Mouse (Mus musculus) neural tube, embryonic 15.5 days (tissue): ENCODE data around the gene Swt1. TPM values are rescaled to one million over a fixed set of nuclear protein-coding genes. Genes with fewer than 3 reads are reported as not detected.
A peak's percentile ranks its signal among the peaks of the same experiment; 100 is the strongest.
"Not testable (repeated sequence)": the region's sequence is repeated elsewhere in the genome, so short reads cannot be mapped to it uniquely, and the experiment has no call there.

Experiments used
- ATAC-seq: fragments of 200-750 bp; cut with Nextera tagmentation; 2 replicates; pipeline ENCODE4 v1.8.0; 2017; ENCODE audit warnings: mild to moderate bottlenecking, moderate TSS enrichment, moderate library complexity; ENCODE audit not compliant: low FRiP score
- H3K27ac ChIP-seq: fragments of 300-500 bp; sonication (generic); replicated peaks from 2 replicates; pipeline ENCODE4 v1.5.1; 2015; ENCODE audit warnings: mild to moderate bottlenecking, inconsistent platforms
- H3K27me3 ChIP-seq: fragments of 300-500 bp; sonication (generic); replicated peaks from 2 replicates; pipeline ENCODE4 v1.6.1; 2015; ENCODE audit warnings: inconsistent platforms
- H3K36me3 ChIP-seq: fragments of 300-500 bp; sonication (generic); 2 replicates; pipeline ENCODE4 v1.6.1; 2015; ENCODE audit warnings: inconsistent platforms
- H3K4me1 ChIP-seq: fragments of 300-500 bp; sonication (generic); 2 replicates; pipeline ENCODE4 v1.6.1; 2015; ENCODE audit warnings: inconsistent platforms
- H3K4me2 ChIP-seq: fragments of 300-500 bp; sonication (generic); 2 replicates; pipeline ENCODE4 v1.6.1; 2015; ENCODE audit warnings: inconsistent platforms, mild to moderate bottlenecking, moderate library complexity
- H3K4me3 ChIP-seq: fragments of 300-500 bp; sonication (generic); replicated peaks from 2 replicates; pipeline ENCODE4 v1.5.1; 2015; ENCODE audit warnings: mild to moderate bottlenecking, inconsistent platforms
- H3K9ac ChIP-seq: fragments of 300-500 bp; sonication (generic); replicated peaks from 2 replicates; pipeline ENCODE4 v1.6.1; 2015; ENCODE audit warnings: mild to moderate bottlenecking, inconsistent platforms
- H3K9me3 ChIP-seq: fragments of 300-500 bp; sonication (generic); replicated peaks from 2 replicates; pipeline ENCODE4 v1.6.1; 2016; ENCODE audit warnings: inconsistent platforms
- WGBS: fragments of 180-500 bp; shearing (Covaris S2); methylation state at CpG from one replicate; pipeline ENCODE4 v1.1.7; 2015; ENCODE audit warnings: mixed read lengths; 5-methylcytosine and 5-hydroxymethylcytosine counted together
- polyA plus RNA-seq: library from polyadenylated mRNA; unstranded; fragments of >200 nt; fragmentation: Nextera tagmentation; extraction: Ambion mirVana; gene quantifications from 2 replicates; pipeline ENCODE4 v1.2.1, GENCODE M21; 2015

Gene Swt1
- 15.1 and 16.9 TPM in 2 replicates for polyA plus RNA-seq

DNA sequence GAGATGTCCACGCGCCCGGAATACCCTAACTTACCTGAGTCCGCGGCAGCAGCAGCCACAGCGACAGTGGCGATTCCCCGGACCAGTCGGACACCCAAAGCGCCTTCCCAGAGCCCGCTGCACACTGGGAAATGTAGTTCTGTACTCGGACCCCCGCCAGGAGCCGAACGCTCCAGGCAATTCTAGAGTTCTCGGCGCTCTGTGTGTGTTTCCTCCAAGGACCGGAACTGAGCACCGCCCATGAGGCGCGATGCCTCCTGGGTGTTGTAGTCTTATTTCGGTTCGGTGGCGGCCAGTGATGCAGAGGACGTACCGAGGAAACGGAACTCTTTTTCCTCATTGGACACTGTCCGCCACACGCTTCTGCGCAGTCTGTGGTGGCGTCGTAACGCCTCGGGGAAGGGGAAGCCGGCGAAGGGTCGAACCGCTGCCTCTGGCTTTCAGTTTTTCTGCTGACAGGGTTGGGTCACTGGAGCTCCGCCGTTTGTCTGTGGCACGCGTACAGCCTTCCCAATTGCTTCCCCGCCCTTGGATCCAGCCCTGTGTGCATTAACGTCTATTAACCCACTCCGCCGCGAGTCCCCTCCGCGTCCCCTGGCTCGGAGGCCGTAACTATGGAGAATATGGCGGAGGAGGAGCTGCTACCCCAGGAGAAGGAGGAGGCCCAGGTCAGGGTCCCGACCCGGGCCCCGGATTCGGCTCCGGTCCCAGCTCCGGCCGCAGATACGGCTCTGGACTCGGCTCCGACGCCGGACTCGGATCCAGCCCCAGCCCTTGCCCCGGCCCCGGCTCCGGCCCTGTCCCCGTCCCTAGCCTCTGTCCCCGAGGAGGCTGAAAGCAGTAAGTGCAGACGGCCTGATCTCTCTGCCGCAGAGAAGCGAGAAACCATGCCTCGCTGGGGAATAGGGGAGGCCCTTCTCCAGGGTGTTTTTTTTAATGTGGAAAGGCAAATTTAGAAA, at the start of gene Swt1, which contains the start of gene Trmt1l:
Swt1 (minus strand) TSS at position 193 of the 959 bp plus-strand sequence.
Trmt1l (plus strand) TSS at position 280 of the 959 bp plus-strand sequence.
- peak within 1 kb of the TSS; percentile 97 for H3K27ac ChIP-seq
- H3K4me1 ChIP-seq: peaks cover 19% of the 10 kb centered on the region
- no peaks in the 10 kb centered on the region for H3K27me3 ChIP-seq
- 0% methylated on average over 74 of the region's 74 CpGs for WGBS
- H3K4me3 ChIP-seq: peak within 1 kb of the TSS; percentile 98
- H3K36me3 ChIP-seq: no peaks in the 10 kb centered on the region
- peak within 1 kb of the TSS; percentile 71 for H3K4me2 ChIP-seq
- peak; percentile 100 for ATAC-seq
- H3K9me3 ChIP-seq: no peaks in the 10 kb centered on the region
- peak within 1 kb of the TSS; percentile 98 for H3K9ac ChIP-seq

GRCm38 (mm10) chr1:151472386-151472785, 44.1 kb upstream of the Swt1 start:
- H3K9ac ChIP-seq, H3K27ac ChIP-seq, H3K4me1 ChIP-seq, H3K4me3 ChIP-seq, H3K27me3 ChIP-seq, H3K9me3 ChIP-seq, H3K4me2 ChIP-seq, ATAC-seq: not testable (repeated sequence)
- peaks cover 56% of the 10 kb centered on the region for H3K36me3 ChIP-seq
- 91% methylated on average over 8 of the region's 8 CpGs for WGBS

DNA sequence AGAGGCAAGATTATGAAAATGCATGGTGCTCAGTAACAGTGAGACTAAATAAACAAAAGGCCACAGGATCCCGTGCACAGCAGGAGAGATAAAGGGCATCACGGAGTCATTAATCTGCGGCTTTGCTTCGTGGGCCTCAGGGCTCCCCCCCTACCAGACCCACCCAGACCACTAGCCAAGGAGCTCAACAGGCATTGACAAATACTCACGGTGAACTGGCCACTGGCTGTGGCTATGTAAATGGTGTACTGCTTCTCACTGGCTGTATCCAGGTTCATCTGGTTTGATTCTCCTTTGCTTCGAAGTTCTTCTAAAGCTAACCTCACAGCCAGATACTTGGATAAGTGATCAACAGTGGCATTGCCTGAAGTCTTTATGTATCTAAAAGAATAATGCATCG, 43.2 kb upstream of the Swt1 start:
- 29% methylated on average over 7 of the region's 7 CpGs for WGBS
- H3K27ac ChIP-seq: no peak overlapping the region
- no peaks in the 10 kb centered on the region for H3K4me1 ChIP-seq
- H3K9me3 ChIP-seq: no peaks in the 10 kb centered on the region
- no peak overlapping the region for H3K4me2 ChIP-seq
- H3K27me3 ChIP-seq: no peaks in the 10 kb centered on the region
- no peak overlapping the region for H3K9ac ChIP-seq
- H3K36me3 ChIP-seq: peaks cover 52% of the 10 kb centered on the region
- no peak overlapping the region for H3K4me3 ChIP-seq
- ATAC-seq: no peak

GRCm38 (mm10) chr1:151466571-151466970, 38.3 kb upstream of the Swt1 start:
- no peaks in the 10 kb centered on the region for H3K4me1 ChIP-seq
- H3K27ac ChIP-seq: no peak overlapping the region
- no peaks in the 10 kb centered on the region for H3K27me3 ChIP-seq
- 91% methylated on average over 4 of the region's 4 CpGs for WGBS
- peaks cover 24% of the 10 kb centered on the region for H3K36me3 ChIP-seq
- H3K4me2 ChIP-seq: no peak overlapping the region
- H3K9ac ChIP-seq: no peak overlapping the region
- H3K9me3 ChIP-seq: no peaks in the 10 kb centered on the region
- no peak overlapping the region for H3K4me3 ChIP-seq
- no peak for ATAC-seq

- WGBS: 82% methylated on average over 4 of the region's 4 CpGs
- Histone ChIP-seq H3K27ac (no peak overlapping the region), H3K9me3 (no peaks in the 10 kb centered on the region), H3K27me3 (no peaks in the 10 kb centered on the region), H3K9ac (no peak overlapping the region), H3K36me3 (peaks cover 27% of the 10 kb centered on the region), H3K4me1 (no peaks in the 10 kb centered on the region), H3K4me2 (no peak overlapping the region), H3K4me3 (no peak overlapping the region)
- ATAC-seq: no peak
Observed at GRCm38 (mm10) chr1:151464914-151465313, 36.7 kb upstream of the Swt1 start.

DNA sequence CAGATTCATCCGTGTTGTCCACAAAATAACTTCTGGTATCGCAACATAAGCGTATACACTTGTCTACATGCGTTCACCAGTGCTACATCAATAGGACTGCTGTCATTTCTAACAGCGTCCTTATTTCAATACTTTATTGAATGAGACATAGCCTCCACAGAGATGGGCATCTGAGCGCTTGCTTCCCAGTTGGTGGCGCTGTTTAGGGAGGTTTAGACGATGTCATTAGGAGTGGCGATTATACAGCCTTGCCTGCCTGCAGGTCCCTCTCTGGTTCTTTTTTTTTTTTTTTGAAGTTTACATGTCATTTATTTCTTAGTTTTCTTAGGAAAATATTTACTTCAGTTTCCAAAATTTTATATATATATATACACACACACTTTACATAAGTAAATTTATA, 33.0 kb upstream of the Swt1 start:
- no peak for ATAC-seq
- Histone ChIP-seq H3K27ac (no peak overlapping the region), H3K4me3 (no peak overlapping the region), H3K4me2 (no peak overlapping the region), H3K9ac (no peak overlapping the region), H3K4me1 (no peaks in the 10 kb centered on the region), H3K27me3 (no peaks in the 10 kb centered on the region), H3K36me3 (peaks cover 46% of the 10 kb centered on the region), H3K9me3 (no peaks in the 10 kb centered on the region)
- WGBS: 78% methylated on average over 9 of the region's 9 CpGs

- H3K36me3 ChIP-seq: peaks cover 61% of the 10 kb centered on the region
- no peak overlapping the region for H3K4me2 ChIP-seq
Observed at GRCm38 (mm10) chr1:151457087-151457486, 28.8 kb upstream of the Swt1 start.

DNA sequence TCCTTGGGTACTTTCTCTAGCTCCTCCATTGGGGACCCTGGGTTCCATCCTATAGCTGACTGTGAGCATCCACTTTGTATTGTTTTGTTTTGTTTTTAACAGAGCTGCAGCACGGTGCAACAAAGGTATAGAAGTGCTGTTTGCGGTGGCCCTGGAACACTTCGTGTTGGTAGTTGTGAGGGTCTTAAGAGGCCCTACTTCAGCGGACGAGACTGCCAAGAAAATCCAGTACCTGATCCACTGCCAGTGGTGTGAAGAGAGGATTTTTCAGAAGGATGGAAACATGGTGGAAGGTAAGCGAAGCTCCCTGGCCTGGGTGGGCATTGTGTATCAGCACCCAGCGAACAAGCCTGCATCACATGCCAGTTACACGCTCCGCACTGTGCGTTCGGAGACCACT, 23.7 kb upstream of the Swt1 start:
- no peak overlapping the region for H3K4me2 ChIP-seq
- H3K27me3 ChIP-seq: no peaks in the 10 kb centered on the region
- no peak overlapping the region for H3K9ac ChIP-seq
- WGBS: 98% methylated on average over 11 of the region's 11 CpGs
- H3K4me3 ChIP-seq: no peak overlapping the region
- no peaks in the 10 kb centered on the region for H3K4me1 ChIP-seq
- no peak for ATAC-seq
- H3K9me3 ChIP-seq: no peaks in the 10 kb centered on the region
- H3K36me3 ChIP-seq: peaks cover 59% of the 10 kb centered on the region
- no peak overlapping the region for H3K27ac ChIP-seq

More at GRCm38 (mm10) chr1:151457087-151457486, 28.8 kb upstream of the Swt1 start:
- H3K4me3 ChIP-seq: no peak overlapping the region
- H3K27me3 ChIP-seq: no peaks in the 10 kb centered on the region
- H3K9ac ChIP-seq: no peak overlapping the region
- 91% methylated on average over 5 of the region's 5 CpGs for WGBS
- no peak for ATAC-seq
- H3K4me1 ChIP-seq: no peaks in the 10 kb centered on the region
- no peaks in the 10 kb centered on the region for H3K9me3 ChIP-seq
- H3K27ac ChIP-seq: no peak overlapping the region

DNA sequence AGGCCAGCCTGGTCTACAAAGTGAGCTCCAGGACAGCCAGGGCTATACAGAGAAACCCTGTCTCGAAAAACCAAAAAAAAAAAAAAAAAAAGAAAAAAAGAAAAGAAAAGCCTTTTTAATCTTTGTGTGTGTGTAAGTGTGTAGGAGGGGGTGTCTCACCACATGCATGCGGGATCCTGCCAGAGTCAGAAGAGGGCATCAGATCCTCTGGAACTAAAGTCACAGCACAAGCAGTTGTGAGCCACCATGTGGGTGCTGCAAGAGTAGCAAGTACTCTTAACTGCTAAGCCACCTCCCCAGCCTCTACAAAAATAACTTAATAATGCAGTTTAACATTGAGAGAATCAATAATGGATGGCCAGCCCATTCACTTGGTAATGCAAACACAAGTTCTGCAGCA, 22.6 kb upstream of the Swt1 start:
- H3K4me2 ChIP-seq: no peak overlapping the region
- no peaks in the 10 kb centered on the region for H3K27me3 ChIP-seq
- H3K27ac ChIP-seq: no peak overlapping the region
- no peaks in the 10 kb centered on the region for H3K9me3 ChIP-seq
- no peaks in the 10 kb centered on the region for H3K4me1 ChIP-seq
- H3K9ac ChIP-seq: no peak overlapping the region
- ATAC-seq: no peak
- H3K36me3 ChIP-seq: peaks cover 63% of the 10 kb centered on the region
- no peak overlapping the region for H3K4me3 ChIP-seq
- WGBS: 100% methylated on average over 1 of the region's 2 CpGs

DNA sequence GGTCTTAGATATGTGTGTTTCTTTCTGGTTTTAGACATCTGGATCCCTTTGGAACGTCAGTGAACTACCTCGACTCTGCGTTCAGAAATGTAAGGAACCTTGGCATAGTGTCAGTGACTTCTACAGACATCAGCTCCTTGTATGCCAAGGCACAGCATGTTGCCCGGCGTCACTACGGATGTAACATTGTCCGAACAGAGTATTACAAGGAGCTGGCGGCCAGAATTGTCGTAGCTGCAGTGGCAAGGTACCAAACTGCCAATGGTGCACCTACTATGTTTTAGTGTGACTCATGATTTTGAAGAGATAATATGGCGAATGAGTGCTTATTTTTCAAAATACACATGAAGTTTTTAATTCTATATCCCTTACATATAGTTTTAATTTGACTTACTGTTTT, 21.6 kb upstream of the Swt1 start:
- 96% methylated on average over 10 of the region's 10 CpGs for WGBS
- no peak for ATAC-seq

DNA sequence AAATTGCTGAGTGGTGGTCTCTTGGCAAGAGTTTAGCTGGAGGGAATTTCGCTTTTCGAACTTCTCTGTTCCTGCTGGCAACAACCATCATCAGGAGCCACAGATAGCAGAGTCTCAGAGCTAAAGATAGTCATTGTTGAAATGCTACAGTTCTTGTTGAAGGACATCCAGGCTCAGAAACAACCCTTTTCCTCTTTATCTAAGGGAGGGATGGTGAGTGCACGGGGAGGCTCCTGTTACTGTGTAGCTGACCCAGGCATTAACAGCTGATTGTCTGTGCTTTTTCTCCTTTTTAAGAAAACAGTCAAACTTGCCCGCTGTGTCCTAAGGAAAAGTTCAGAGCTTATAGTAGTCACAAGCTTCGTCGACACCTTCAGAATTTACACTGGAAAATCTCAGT, 7.2 kb upstream of the Swt1 start:
- 93% methylated on average over 6 of the region's 6 CpGs for WGBS
- no peak for ATAC-seq
- peaks cover 39% of the 10 kb centered on the region for H3K36me3 ChIP-seq

More for the DNA sequence above, 21.6 kb upstream of the Swt1 start:
- Histone ChIP-seq H3K4me3 (no peak overlapping the region), H3K36me3 (peaks cover 68% of the 10 kb centered on the region), H3K4me2 (no peak overlapping the region), H3K27me3 (no peaks in the 10 kb centered on the region), H3K4me1 (no peaks in the 10 kb centered on the region), H3K9ac (no peak overlapping the region), H3K27ac (no peak overlapping the region), H3K9me3 (no peaks in the 10 kb centered on the region)

GRCm38 (mm10) chr1:151429316-151429715, 1.1 kb upstream of the Swt1 start:
- H3K9me3 ChIP-seq: no peaks in the 10 kb centered on the region
- H3K4me2 ChIP-seq: peak overlapping the region; percentile 65
- peaks cover 19% of the 10 kb centered on the region for H3K4me1 ChIP-seq
- H3K36me3 ChIP-seq: peaks cover 2% of the 10 kb centered on the region
- no peak for ATAC-seq
- peak overlapping the region; percentile 98 for H3K9ac ChIP-seq
- no peaks in the 10 kb centered on the region for H3K27me3 ChIP-seq
- H3K27ac ChIP-seq: peak overlapping the region; percentile 97
- peak overlapping the region; percentile 98 for H3K4me3 ChIP-seq
- WGBS: 40% methylated on average over 9 of the region's 9 CpGs

More for the DNA sequence above, 7.2 kb upstream of the Swt1 start:
- H3K4me3 ChIP-seq: no peak overlapping the region
- no peaks in the 10 kb centered on the region for H3K27me3 ChIP-seq
- H3K9me3 ChIP-seq: no peaks in the 10 kb centered on the region
- H3K27ac ChIP-seq: no peak overlapping the region
- H3K4me2 ChIP-seq: no peak overlapping the region
- no peaks in the 10 kb centered on the region for H3K4me1 ChIP-seq
- H3K9ac ChIP-seq: no peak overlapping the region
